Mouse (Mus musculus): Measurements from ENCODE around the gene Cstf3.

DNA sequence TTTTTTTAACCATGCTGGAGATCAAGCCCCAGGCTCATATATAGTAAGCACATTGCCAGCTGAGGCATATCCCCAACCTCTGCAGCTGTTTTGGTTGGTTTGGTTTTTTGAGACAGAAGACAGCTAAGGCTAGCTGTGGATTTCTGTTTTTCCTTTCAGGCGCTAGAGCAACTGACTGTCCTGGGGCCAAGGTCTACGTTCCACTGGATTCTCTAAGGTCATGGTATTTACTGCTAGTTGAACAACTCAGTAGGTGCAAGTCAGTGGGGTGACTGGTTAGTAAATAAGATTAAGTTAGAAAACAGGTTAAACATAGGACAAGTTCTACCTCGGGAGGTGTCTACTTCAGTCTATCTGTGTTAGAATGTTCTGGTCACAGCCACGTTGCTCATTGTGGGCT lies 94.4 kb downstream of the Cstf3 start:
- no peak for TF ChIP-seq CTCF (IDR thresholded peaks at IDR 0.05; ENCODE audit: extremely low read depth, insufficient read depth, insufficient read length, insufficient replicate concordance)
- no peak for TF ChIP-seq POLR2A (IDR thresholded peaks at IDR 0.05; ENCODE audit: low read depth, low read length)

Measured in spleen, adult 2 months (tissue).